Mouse (Mus musculus) limb, embryonic 11.5 days (tissue): ENCODE measurements around the gene Sh2b1. TPM values are rescaled to one million over a fixed set of nuclear protein-coding genes. Genes with fewer than 3 reads are reported as not detected.

ENCODE experiments used
- ATAC-seq: fragments of 200-750 bp; cut with Nextera tagmentation; 2 replicates; pipeline ENCODE4 v1.8.0; 2017; ENCODE audit warnings: low read depth; ENCODE audit not compliant: insufficient number of reproducible peaks, low FRiP score, low TSS enrichment
- DNase-seq: peaks from one replicate; pipeline ENCODE4 v3.0.0-alpha.2; 2015; ENCODE audit warnings: low spot score
- H3K27ac ChIP-seq: fragments of 300-500 bp; sonication (generic); replicated peaks from 2 replicates; pipeline ENCODE4 v1.5.1; 2014; ENCODE audit warnings: low read depth, mild to moderate bottlenecking, low read length
- H3K27me3 ChIP-seq: fragments of 300-500 bp; sonication (generic); 2 replicates; pipeline ENCODE4 v1.6.1; 2014; ENCODE audit warnings: mild to moderate bottlenecking, low read length, mixed read lengths; ENCODE audit not compliant: control insufficient read depth, insufficient read depth
- H3K36me3 ChIP-seq: fragments of 300-500 bp; sonication (generic); 2 replicates; pipeline ENCODE4 v1.6.1; 2014; ENCODE audit warnings: mild to moderate bottlenecking, low read length, moderate library complexity, mixed read lengths; ENCODE audit not compliant: control insufficient read depth, insufficient read depth
- H3K4me1 ChIP-seq: fragments of 300-500 bp; sonication (generic); 2 replicates; pipeline ENCODE4 v1.6.1; 2014; ENCODE audit warnings: low read length, mixed read lengths; ENCODE audit not compliant: control insufficient read depth, insufficient read depth
- H3K4me2 ChIP-seq: fragments of 300-500 bp; sonication (generic); 2 replicates; pipeline ENCODE4 v1.6.1; 2014; ENCODE audit warnings: low read depth, mild to moderate bottlenecking, moderate library complexity; ENCODE audit not compliant: severe bottlenecking
- H3K4me3 ChIP-seq: fragments of 300-500 bp; sonication (generic); 2 replicates; pipeline ENCODE4 v1.5.1; 2014; ENCODE audit warnings: low read depth, low read length
- H3K9ac ChIP-seq: fragments of 300-500 bp; sonication (generic); 2 replicates; pipeline ENCODE4 v1.6.1; 2014; ENCODE audit warnings: mild to moderate bottlenecking, low read length
- H3K9me3 ChIP-seq: fragments of 300-500 bp; sonication (generic); 2 replicates; pipeline ENCODE4 v1.6.1; 2016; ENCODE audit warnings: low read length; ENCODE audit not compliant: control insufficient read depth
- WGBS: fragments of 180-500 bp; shearing (Covaris S2); extraction: QIAGEN DNeasy Blood & Tissue Kit; methylation state at CpG from one replicate; pipeline ENCODE4 v1.1.7; 2014; 5-methylcytosine and 5-hydroxymethylcytosine counted together
- polyA plus RNA-seq: library from polyadenylated mRNA; unstranded; fragments of >200 nt; fragmentation: Nextera tagmentation; extraction: Ambion mirVana; gene quantifications from 2 replicates; pipeline ENCODE4 v1.2.1, GENCODE M21; 2014

The Sh2b1 gene
- polyA plus RNA-seq, 1 experiment from 2014 or later = 50.7 TPM

GRCm38 (mm10) chr7:126464836-126465235 lies 10.4 kb downstream of the Sh2b1 start:
- WGBS = 21% methylated on average over 5 of the region's 5 CpGs
- DNase-seq = no peak
- Histone ChIP-seq H3K4me3 (no peak overlapping the region), H3K4me2 (no peak overlapping the region), H3K36me3 (peaks cover 16% of the 10 kb centered on the region), H3K27me3 (no peaks in the 10 kb centered on the region), H3K9ac (no peak overlapping the region), H3K27ac (no peak overlapping the region), H3K9me3 (no peaks in the 10 kb centered on the region), H3K4me1 (peaks cover 11% of the 10 kb centered on the region)
- no peak for ATAC-seq

GRCm38 (mm10) chr7:126464121-126464520 lies 11.1 kb downstream of the Sh2b1 start:
- WGBS = 41% methylated on average over 4 of the region's 4 CpGs
- Histone ChIP-seq H3K4me2 (no peak overlapping the region), H3K27me3 (no peaks in the 10 kb centered on the region), H3K36me3 (peaks cover 14% of the 10 kb centered on the region), H3K4me1 (peaks cover 11% of the 10 kb centered on the region), H3K4me3 (no peak overlapping the region), H3K27ac (no peak overlapping the region), H3K9ac (no peak overlapping the region), H3K9me3 (no peaks in the 10 kb centered on the region)
- DNase-seq = no peak
- no peak for ATAC-seq

- Histone ChIP-seq H3K9ac (no peak overlapping the region), H3K4me3 (no peak overlapping the region), H3K9me3 (no peaks in the 10 kb centered on the region), H3K4me2 (no peak overlapping the region), H3K27me3 (no peaks in the 10 kb centered on the region), H3K27ac (no peak overlapping the region), H3K36me3 (peaks cover 9% of the 10 kb centered on the region; the same call in 1 of the 2 replicates), H3K4me1 (peaks cover 11% of the 10 kb centered on the region)
- ATAC-seq = no peak
- no peak for DNase-seq
- WGBS = 48% methylated on average over 4 of the region's 4 CpGs
These were observed 11.7 kb downstream of the Sh2b1 start for GRCm38 (mm10) chr7:126463547-126463946.

GRCm38 (mm10) chr7:126463004-126463403 lies 12.2 kb downstream of the Sh2b1 start, which contains the start of gene Atp2a1:
Gene Atp2a1 (minus strand): TSS chr7:126463108.
- Histone ChIP-seq H3K4me3 (peak within 1 kb of the TSS; percentile 8), H3K36me3 (peaks cover 6% of the 10 kb centered on the region; the same call in 1 of the 2 replicates), H3K4me2 (peak within 1 kb of the TSS; percentile 1; the same call in 1 of the 2 replicates), H3K27ac (0 out of 2 replicates have a peak within 1 kb of the TSS, but pooled peaks have one; percentile 42), H3K9ac (no peak within 1 kb of the TSS), H3K9me3 (no peaks in the 10 kb centered on the region), H3K27me3 (no peaks in the 10 kb centered on the region), H3K4me1 (peaks cover 11% of the 10 kb centered on the region)
- 36% methylated on average over 5 of the region's 5 CpGs for WGBS
- ATAC-seq (no peak), DNase-seq (no peak)

- H3K4me2 ChIP-seq = peak overlapping the region; percentile 1; the same call in 1 of the 2 replicates
These were observed 13.6 kb downstream of the Sh2b1 start for GRCm38 (mm10) chr7:126461626-126462025.

GRCm38 (mm10) chr7:126460623-126461399 lies 14.4 kb downstream of the Sh2b1 start:
- peak overlapping the region; percentile 12; the same call in 1 of the 2 replicates for H3K9ac ChIP-seq
- 42% methylated on average over 10 of the region's 10 CpGs for WGBS
- peaks cover 11% of the 10 kb centered on the region for H3K4me1 ChIP-seq
- H3K27ac ChIP-seq = 0 out of 2 replicates have a peak overlapping the region, but pooled peaks have one; percentile 16
- DNase-seq = peak; percentile 40
- H3K9me3 ChIP-seq = no peaks in the 10 kb centered on the region
- no peaks in the 10 kb centered on the region for H3K36me3 ChIP-seq
- H3K27me3 ChIP-seq = no peaks in the 10 kb centered on the region
- ATAC-seq = peak; percentile 28; the same call in 1 of the 2 replicates
- no peak overlapping the region for H3K4me3 ChIP-seq
- no peak overlapping the region for H3K4me2 ChIP-seq

More at GRCm38 (mm10) chr7:126461626-126462025, 13.6 kb downstream of the Sh2b1 start:
- H3K36me3 ChIP-seq = no peaks in the 10 kb centered on the region
- H3K4me1 ChIP-seq = peaks cover 11% of the 10 kb centered on the region
- no peak for DNase-seq
- no peaks in the 10 kb centered on the region for H3K27me3 ChIP-seq
- no peak for ATAC-seq
- no peak overlapping the region for H3K4me3 ChIP-seq
- H3K9ac ChIP-seq = 0 out of 2 replicates have a peak overlapping the region, but pooled peaks have one; percentile 7
- H3K9me3 ChIP-seq = no peaks in the 10 kb centered on the region
- 0 out of 2 replicates have a peak overlapping the region, but pooled peaks have one; percentile 14 for H3K27ac ChIP-seq
- 57% methylated on average over 3 of the region's 3 CpGs for WGBS

- H3K4me2 ChIP-seq = no peak overlapping the region
- no peak overlapping the region for H3K9ac ChIP-seq
- no peak overlapping the region for H3K4me3 ChIP-seq
- 87% methylated on average over 11 of the region's 11 CpGs for WGBS
- DNase-seq (no peak), ATAC-seq (no peak)
- H3K4me1 ChIP-seq = peaks cover 11% of the 10 kb centered on the region
- H3K27ac ChIP-seq = no peak overlapping the region
- H3K9me3 ChIP-seq = no peaks in the 10 kb centered on the region
- H3K27me3 ChIP-seq = no peaks in the 10 kb centered on the region
- no peaks in the 10 kb centered on the region for H3K36me3 ChIP-seq
These were observed 16.2 kb downstream of the Sh2b1 start for GRCm38 (mm10) chr7:126458844-126459618.

- 73% methylated on average over 5 of the region's 5 CpGs for WGBS
- DNase-seq (no peak), ATAC-seq (no peak)
- Histone ChIP-seq H3K4me2 (no peak overlapping the region), H3K27me3 (no peaks in the 10 kb centered on the region), H3K4me3 (no peak overlapping the region), H3K9me3 (no peaks in the 10 kb centered on the region), H3K9ac (no peak overlapping the region), H3K36me3 (no peaks in the 10 kb centered on the region), H3K27ac (no peak overlapping the region), H3K4me1 (peaks cover 11% of the 10 kb centered on the region)
These were observed 17.0 kb downstream of the Sh2b1 start for GRCm38 (mm10) chr7:126458225-126458624.
